Mouse (Mus musculus): Measurements from ENCODE around the gene Elp4.

Gene Elp4

DNA sequence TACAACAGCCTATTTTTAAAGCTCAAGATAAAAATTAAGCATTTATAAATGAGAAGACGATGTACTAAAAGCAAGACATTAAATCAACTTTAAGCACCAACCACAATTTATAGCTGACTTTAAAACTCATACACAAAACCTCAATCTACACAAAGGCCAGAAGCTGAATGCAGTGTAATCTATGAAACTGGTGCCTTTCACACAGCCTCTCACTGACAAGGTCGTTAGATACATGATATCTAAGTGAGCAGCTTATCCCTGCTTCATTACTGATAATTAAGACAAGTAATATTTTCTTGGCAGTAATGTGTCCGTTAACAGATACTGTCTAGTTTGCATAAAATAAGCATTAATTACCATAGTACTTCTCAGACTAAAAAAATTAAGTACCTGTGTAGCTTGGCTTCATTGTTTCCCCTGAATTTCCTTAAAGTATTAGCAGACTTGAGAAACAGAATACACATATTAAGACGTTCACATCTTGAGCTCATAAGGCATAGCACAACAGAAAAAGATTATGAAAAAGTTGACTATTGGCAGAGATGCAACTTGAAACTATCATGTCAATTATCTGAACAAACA, 134.5 kb downstream of the Elp4 start:
- in situ Hi-C loops (cut with MboI; ENCODE audit: low pct_unique_long_range_greater_than_20kb in 1 of 2, low sequenced_read_pairs in 2 of 2, unreplicated experiment in 1 of 2) = no loop called here

DNA sequence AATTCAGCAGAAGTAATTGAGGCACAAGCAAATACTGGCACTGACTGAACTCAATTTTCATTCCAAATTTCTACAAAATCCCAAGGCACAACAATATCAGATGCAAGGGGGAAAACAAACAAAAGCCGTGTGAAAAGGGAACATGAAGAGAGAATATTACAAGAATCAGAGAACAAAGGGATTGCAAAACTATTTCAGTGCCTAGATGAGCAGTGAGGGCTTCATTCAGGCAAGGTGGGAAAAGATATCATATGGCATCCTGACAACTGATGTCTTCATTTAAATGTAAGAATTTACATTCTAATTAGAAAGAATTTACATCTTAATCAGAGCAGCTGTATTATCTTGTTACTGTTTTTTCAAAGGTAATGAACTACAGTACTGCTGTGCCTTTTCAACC, 150.9 kb downstream of the Elp4 start:
- in situ Hi-C loops (cut with MboI; ENCODE audit: low pct_unique_long_range_greater_than_20kb in 1 of 2, low sequenced_read_pairs in 2 of 2, unreplicated experiment in 1 of 2) = no loop called here

DNA sequence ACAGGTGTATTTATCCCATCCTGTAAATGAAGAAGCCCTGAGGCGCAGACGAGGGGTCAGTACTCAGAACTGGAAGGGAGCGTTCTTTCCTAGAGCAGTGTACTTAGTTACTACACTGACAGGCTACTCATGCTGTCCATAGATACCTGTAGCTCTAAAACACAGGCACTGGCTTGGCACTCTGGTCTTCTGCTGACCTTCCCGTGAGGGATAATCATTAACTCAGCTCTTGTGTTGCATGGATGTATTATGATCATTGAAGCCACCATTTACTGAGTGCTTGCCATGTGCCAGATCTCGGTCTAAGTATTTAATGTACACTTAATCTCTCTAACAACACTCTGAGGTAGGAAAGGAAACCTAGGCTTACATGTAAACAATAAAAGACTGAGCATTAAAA, 155.3 kb downstream of the Elp4 start:
- in situ Hi-C loops (cut with MboI; ENCODE audit: low pct_unique_long_range_greater_than_20kb in 1 of 2, low sequenced_read_pairs in 2 of 2, unreplicated experiment in 1 of 2) = no loop called here

DNA sequence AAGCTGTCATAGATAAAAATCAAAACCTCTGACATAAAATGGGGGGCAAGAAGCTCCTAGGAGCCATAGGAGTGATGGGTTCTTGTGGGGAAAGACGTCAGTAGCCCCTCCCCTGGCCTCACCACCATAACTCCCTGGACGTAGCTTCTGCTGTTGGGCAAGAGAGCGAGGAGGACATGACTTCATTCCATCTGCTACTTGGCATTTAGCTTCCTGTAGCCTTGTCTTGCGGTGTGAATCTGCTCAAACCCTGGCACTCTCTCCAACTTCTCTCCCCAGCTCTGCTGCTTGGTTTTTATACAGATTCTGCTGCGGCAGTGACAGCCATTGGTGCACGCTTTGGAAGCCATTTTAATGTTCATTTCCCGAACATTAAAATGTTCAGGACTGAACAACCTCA, 157.5 kb downstream of the Elp4 start:
- in situ Hi-C loops (cut with MboI; ENCODE audit: low pct_unique_long_range_greater_than_20kb in 1 of 2, low sequenced_read_pairs in 2 of 2, unreplicated experiment in 1 of 2) = no loop called here

DNA sequence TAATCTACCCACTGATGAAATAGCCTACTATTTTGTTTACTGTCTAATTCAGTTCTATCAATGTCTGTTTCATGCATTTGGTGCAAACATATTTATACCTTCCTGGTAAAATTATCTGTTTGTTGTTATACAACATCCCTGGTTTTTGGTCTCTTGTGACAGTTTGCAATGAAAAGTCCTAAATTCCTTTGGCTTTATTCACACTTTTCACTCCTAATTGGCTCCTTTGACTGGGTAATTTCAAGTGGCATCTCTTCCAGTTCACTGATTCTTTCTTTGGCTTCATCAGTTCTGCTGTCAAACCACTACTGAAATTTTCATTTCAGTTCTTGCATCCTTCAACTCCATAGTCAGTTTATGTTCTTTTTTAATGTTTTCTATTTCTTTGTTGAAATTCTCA, 168.2 kb downstream of the Elp4 start:
- in situ Hi-C loops (cut with MboI; ENCODE audit: low pct_unique_long_range_greater_than_20kb in 1 of 2, low sequenced_read_pairs in 2 of 2, unreplicated experiment in 1 of 2) = no loop called here

DNA sequence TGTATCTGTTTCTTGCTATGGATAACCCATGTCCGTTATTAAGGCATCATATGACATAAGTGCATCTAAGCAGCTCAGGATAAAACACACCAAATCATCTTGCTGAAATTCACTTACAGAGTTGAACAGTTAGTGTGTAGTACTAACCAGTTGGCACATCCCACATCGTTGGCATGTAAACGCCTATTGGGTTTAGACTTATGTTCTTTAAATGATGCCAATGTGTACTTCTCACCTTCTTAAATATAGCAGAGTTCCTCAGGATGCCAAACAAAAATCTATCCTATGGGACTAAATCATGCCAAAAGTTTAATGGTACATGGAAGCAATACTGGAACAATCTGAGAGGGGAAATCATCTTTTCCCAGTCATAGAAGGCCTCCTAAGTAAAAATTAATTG, 173.7 kb downstream of the Elp4 start:
- in situ Hi-C loops (cut with MboI; ENCODE audit: low pct_unique_long_range_greater_than_20kb in 1 of 2, low sequenced_read_pairs in 2 of 2, unreplicated experiment in 1 of 2) = no loop called here

DNA sequence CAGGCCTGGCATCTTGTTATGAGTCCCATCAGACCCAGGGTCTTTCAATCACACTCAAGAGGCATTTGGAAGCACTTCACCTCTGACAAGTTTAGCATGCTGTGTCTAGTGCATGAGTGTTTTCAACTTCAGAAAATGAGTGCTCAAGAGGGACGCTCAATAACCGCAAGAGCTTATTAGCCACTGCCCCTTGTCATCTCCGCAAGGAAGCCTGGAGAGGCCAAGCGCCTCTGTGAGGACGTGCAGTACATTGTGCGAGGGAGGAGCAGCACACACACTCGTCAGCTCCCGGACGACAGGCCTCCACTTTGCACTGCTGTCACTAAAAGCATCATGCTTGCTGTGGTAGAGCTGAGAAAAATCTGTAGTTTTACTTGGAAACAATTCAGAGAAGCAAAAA, 177.7 kb downstream of the Elp4 start:
- in situ Hi-C loops (cut with MboI; ENCODE audit: low pct_unique_long_range_greater_than_20kb in 1 of 2, low sequenced_read_pairs in 2 of 2, unreplicated experiment in 1 of 2) = no loop called here

DNA sequence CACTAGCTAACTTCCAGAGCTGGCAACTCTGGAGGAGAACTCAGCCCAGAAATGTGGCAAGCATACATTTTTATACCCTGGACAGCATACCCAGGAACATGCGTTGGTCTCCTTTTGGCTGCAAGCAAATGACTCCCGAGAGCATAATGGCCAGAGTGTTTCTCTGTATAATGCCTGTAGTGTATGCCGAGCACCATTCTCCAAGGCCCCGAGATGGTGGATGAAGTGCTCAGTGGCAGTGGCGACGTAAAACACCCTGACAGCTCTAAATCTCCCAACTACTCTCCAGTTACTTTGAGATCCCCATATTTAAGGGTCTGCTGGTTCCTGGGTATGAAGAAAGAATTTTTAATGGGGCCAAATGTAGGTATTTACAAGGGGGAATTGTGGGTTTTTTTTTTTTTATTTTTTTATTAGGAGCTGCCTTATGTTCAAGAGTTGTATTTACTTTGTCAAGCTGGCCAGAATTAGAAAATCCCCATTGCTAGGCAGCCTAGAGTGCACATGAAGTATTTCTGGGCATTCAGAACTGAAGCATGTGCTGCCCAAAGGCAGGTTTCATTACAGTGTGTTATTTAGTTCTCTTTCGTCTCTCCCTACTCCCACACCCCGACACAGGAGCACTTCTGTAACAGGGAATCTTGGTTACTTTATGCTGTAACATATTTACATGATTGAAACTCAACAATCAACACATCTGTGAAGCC, 188.8 kb downstream of the Elp4 start:
- in situ Hi-C loops (cut with MboI; ENCODE audit: low pct_unique_long_range_greater_than_20kb in 1 of 2, low sequenced_read_pairs in 2 of 2, unreplicated experiment in 1 of 2) = no loop called here

DNA sequence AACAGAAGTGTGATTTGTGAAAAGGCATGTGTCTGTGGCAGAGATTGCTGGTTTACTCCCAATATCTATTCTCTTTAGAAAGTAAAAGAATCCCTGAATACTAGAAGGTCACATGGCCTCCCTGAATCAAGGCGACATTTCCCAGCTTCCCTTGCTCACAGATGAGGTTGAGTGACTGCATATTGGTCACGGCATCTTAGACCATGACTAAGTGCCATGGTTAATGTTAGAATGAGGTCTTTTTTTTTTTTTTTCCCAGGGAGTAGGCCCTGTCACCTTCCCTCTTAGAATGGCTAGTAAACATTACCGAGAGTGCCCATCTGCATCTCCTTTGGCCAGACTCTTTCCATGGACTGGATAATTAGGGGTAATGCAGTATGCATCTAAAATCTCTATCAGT, 193.9 kb downstream of the Elp4 start:
- in situ Hi-C loops (cut with MboI; ENCODE audit: low pct_unique_long_range_greater_than_20kb in 1 of 2, low sequenced_read_pairs in 2 of 2, unreplicated experiment in 1 of 2) = no loop called here

DNA sequence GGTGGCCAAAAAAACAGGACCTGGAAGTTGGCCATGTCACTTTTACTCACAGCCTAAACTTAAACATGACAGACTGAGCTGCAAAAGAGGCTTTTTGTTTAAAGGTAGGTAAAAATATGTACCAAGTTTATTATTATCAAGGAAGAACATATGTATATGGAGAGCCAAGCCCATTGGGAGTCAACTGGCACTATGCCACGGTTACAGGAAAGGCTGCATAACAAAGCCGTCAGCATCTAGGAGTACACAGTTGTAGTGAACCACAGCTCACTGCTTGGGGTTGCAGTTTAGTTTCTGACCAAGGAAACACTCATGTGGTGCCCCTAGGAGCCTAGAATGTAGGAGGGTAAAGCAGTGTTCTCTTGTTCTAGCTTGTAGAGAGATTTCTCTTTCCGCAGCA, 195.2 kb downstream of the Elp4 start:
- in situ Hi-C loops (cut with MboI; ENCODE audit: low pct_unique_long_range_greater_than_20kb in 1 of 2, low sequenced_read_pairs in 2 of 2, unreplicated experiment in 1 of 2) = no loop called here

DNA sequence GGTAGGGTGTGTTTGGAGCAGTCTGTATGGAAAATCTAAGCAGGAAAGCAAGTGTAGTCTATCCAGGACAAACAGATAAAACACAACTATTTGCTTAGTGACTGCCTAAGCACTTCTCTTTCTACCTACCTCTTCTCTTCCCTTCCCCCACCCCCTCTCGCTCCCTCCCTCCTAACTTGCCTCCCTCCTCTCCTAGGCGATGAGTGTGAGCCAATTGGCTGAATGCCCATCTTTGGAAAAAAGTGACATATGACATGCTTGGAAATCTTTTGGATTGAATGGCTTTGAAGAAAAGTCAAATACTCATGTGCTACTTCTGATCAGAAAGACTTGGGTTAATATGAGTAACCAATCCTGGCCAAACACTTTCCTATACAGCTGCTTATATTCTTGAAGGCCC, 199.0 kb downstream of the Elp4 start:
- in situ Hi-C loops (cut with MboI; ENCODE audit: low pct_unique_long_range_greater_than_20kb in 1 of 2, low sequenced_read_pairs in 2 of 2, unreplicated experiment in 1 of 2) = no loop called here

DNA sequence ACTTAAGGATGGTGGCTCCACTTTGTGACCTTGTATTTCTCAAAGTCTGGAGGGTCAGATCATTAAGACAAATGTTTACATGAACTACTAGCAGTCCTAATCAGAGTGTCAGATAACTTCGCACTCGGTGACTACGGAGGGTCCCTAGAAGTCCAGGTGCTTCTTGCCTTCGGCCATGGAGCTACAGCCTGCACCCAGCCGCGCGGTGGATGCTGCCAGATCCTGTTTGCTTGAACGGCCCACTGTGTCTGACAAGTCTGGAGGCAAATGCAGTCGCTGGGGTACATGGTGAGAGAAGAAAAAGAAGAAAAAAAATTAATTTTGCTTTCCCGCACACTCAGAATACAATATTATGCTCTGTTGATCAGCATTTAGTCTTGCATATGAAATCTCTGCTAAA, 201.8 kb downstream of the Elp4 start:
- in situ Hi-C loops (cut with MboI; ENCODE audit: low pct_unique_long_range_greater_than_20kb in 1 of 2, low sequenced_read_pairs in 2 of 2, unreplicated experiment in 1 of 2) = no loop called here

DNA sequence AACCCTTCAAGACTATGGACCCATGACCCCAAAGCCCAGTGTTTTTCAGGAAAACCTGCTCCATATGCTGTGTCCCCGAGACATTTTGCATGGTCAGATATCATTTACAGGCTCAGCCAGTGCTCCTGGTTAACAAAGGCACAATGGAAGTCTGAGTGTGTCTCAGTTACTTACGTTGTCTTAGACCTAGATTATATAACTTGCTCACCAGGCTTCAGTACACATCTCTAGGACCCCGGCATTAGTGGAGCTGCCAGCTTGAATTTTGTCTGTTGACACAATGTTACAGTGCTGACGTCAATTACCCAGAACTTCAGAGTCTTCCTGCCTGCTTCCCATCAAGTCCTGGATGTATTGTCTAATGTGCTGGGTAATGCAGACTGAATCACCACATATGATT, 202.6 kb downstream of the Elp4 start:
- in situ Hi-C loops (cut with MboI; ENCODE audit: low pct_unique_long_range_greater_than_20kb in 1 of 2, low sequenced_read_pairs in 2 of 2, unreplicated experiment in 1 of 2) = no loop called here

DNA sequence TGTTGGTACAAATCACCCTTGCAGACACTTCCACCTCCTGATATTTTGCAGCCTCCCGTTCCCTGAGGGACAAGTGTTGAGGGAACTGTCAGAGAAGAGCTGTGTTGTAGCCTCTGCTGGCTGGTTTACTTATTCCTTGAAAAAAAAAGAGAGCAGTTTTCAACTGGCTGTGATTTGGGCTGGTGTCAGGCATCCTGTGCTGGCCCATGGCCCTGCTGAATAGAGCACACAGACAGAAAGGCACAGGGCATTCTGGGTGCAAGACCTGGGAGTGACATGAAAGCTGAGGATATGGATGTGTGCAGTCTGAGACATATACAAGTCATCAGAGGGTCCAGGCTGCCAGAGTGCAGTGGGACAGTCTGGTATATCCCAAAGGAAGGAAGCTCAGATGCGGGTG, 205.7 kb downstream of the Elp4 start:
- in situ Hi-C loops (cut with MboI; ENCODE audit: low pct_unique_long_range_greater_than_20kb in 1 of 2, low sequenced_read_pairs in 2 of 2, unreplicated experiment in 1 of 2) = loop anchor here in 1 of 2 experiments (25.0 kb wide), 1 partner anchor 561 kb away; the partner anchor contains the start of gene Wt1

DNA sequence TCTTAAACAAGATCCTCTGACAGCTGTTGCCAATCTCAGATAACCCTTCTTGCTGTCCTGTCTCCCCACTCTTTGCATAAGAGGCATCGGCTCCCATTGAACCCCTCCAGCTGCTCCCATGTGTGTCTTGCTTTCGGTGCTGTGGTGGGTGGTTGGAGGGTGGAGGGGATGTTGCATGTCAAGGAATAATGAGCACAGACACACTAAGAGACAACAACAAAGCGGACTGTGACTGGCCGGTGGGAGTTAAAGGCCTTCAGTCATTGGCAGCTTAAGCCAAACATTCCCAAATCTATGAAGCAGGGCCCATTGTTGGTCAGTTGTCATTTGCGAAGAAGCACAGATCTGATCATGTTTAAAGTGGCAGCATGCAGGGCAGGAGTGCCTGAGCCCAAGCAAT, 206.6 kb downstream of the Elp4 start:
- in situ Hi-C loops (cut with MboI; ENCODE audit: low pct_unique_long_range_greater_than_20kb in 1 of 2, low sequenced_read_pairs in 2 of 2, unreplicated experiment in 1 of 2) = loop anchor here in 1 of 2 experiments (25.0 kb wide), 1 partner anchor 560 kb away; the partner anchor contains the start of gene Wt1

DNA sequence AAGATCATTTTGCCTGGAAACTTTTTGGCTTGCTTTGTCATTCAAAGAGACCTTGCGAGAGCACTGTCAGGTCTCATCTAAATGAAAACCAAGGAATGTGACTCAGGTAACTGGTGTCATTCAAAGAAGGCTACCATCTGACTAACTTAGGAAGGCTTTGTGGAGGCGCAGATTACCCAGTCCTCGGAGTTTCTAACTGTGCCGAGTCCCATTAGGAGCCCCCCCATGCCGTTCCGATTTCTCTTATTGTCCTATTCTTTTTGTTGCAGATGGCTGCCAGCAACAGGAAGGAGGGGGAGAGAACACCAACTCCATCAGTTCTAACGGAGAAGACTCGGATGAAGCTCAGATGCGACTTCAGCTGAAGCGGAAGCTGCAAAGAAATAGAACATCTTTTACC, 213.1 kb downstream of the Elp4 start:
- in situ Hi-C loops (cut with MboI; ENCODE audit: low pct_unique_long_range_greater_than_20kb in 1 of 2, low sequenced_read_pairs in 2 of 2, unreplicated experiment in 1 of 2) = loop anchor here in 1 of 2 experiments (25.0 kb wide), 1 partner anchor 554 kb away; the partner anchor contains the start of gene Wt1

DNA sequence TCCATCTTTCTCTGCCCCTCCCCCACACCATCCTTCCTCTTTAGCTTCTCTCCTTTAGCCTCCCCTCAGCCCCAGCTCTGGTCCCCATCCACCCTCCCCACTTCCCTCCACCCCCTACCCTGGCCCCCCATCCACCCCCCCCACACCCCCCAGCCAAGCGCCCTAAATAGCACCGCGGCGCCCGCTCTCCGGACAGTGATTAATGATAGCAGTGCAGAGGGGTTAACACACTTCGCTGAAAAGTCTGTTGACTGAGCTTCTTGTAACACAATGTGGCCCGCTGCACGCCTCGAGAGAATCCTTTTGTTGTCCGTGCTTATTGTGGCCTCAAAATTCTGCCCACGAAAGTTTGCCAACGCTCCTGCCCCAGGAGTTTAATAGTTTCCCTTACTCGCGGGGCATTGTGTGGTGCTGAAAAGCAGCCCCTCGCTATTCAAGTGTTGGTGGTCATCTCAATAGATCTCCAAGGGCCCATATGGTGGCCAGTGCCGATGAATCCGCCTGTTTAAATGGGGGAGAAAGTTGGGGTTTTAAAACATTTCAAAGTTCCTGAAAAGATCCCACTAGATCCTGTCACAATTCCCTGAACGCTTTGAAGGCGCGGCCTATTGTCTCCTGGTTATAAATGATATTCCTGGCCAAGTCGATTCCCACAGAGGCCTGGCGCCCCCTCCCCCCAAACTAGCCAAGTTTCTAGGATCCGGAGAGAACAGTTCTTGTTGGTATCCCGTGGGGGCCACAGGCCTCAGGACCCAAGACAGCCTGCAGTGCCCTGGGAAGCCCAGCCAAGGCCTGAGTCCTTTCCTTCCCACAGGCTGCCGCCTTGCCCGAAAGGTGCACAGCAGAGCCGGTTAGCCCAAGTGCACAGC, 214.4 kb downstream of the Elp4 start:
- in situ Hi-C loops (cut with MboI; ENCODE audit: low pct_unique_long_range_greater_than_20kb in 1 of 2, low sequenced_read_pairs in 2 of 2, unreplicated experiment in 1 of 2) = loop anchor here in 1 of 2 experiments (25.0 kb wide), 1 partner anchor 553 kb away; the partner anchor contains the start of gene Wt1

DNA sequence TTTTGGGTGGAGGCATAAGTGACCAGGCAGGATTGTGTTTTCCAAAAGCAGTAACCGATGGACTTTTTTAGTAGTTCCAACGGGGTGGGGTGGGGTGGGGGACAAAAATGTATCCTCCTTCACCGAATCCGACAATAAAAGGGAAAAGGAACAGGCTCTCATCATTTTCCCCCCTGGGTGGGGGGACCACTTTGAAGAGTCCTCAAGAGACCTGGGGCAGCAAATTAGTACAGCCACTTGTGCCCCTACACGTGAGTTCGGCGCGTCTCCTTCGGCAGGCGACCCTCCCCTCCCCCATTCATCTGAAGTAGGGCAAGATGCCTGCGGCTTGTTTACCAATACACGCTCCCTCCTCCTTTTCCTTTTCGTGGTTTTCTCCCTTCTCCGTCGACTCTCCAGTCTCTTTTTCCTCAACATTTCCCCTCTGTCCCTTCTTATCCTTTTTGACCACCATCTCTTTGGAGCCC, 215.0 kb downstream of the Elp4 start:
- in situ Hi-C loops (cut with MboI; ENCODE audit: low pct_unique_long_range_greater_than_20kb in 1 of 2, low sequenced_read_pairs in 2 of 2, unreplicated experiment in 1 of 2) = loop anchor here in 1 of 2 experiments (25.0 kb wide), 1 partner anchor 552 kb away; the partner anchor contains the start of gene Wt1
